Mouse (Mus musculus): ENCODE results near the gene Aip.
"Not testable (repeated sequence)": the region's sequence is repeated elsewhere in the genome, so short reads cannot be mapped to it uniquely, and the experiment has no call there.

The Aip gene

DNA sequence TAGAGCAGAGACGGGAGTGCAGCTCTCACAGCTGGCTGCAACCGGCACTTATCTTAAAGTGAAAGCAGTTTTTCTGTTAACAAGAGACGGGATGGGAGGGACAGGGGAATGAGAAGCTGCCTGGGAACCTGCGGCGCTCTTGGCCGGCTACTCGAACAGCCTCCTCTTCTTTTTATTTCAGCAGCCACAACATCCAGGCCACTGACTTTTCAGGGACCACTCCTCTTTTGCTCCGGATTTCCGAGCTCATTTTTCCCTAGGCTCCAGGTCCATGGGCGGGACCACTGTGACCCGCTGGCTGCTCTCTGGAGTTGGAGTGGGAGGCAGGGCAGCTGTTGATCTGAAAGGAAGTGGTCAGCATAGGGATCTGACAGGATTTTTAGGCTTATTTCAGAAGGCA lies 61.2 kb downstream of the Aip start:
- DNase-seq (ENCODE audit: low read depth, low spot score), result not testable (repeated sequence)

Measured in retina, adult 2 months (tissue).